Mouse (Mus musculus): Measurements from ENCODE around the gene Acss2.

Gene Acss2

DNA sequence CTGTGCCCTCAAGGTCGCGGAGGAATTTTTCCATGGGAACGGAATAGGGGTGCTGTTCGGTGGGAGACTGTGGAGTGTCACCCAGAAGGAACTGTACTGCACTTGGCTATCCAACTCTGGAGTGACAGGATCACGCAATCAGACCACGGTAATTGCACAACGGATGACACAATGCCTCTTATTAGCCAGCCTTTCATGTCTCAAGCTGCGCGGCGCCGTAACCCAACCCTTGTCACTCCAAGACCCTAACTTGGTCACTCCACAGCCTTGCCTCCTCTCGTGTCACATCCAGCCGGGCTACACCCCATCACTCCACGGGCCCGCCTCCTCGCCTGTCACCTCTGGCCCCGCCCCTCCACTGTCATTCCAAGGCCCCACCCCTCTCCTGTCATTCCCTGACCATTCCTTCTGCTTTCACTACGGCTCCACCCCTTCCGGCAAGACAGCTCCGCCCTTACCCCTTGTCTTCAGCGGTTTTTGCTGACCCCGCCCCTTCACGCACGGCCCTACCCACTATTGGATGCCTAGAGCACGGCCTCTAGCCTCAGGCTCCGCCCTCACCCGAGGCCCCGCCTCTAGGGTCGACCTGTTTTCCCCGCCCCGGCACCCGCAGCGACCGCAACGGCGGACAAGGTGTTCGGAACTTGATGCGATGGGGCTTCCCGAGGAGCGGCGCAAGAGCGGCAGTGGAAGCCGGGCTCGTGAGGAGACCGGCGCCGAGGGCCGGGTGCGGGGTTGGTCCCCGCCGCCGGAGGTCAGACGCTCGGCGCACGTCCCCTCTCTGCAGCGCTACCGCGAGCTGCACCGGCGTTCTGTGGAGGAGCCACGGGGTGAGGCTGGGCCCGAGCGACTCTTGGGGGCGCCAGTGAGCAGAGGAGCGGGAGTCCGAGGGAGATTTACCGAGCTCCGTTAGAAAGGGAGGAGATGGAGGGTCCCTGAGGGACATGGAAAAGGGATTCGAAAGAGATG, at the start of gene Acss2, which contains the start of gene Ggt7:
Gene Acss2 (plus strand): TSS at position 494 of the 969 bp plus-strand sequence.
Gene Ggt7 (minus strand): TSS at position 783 of the 969 bp plus-strand sequence.
- peak; percentile 99 for DNase-seq (ENCODE audit: low spot score)

DNA sequence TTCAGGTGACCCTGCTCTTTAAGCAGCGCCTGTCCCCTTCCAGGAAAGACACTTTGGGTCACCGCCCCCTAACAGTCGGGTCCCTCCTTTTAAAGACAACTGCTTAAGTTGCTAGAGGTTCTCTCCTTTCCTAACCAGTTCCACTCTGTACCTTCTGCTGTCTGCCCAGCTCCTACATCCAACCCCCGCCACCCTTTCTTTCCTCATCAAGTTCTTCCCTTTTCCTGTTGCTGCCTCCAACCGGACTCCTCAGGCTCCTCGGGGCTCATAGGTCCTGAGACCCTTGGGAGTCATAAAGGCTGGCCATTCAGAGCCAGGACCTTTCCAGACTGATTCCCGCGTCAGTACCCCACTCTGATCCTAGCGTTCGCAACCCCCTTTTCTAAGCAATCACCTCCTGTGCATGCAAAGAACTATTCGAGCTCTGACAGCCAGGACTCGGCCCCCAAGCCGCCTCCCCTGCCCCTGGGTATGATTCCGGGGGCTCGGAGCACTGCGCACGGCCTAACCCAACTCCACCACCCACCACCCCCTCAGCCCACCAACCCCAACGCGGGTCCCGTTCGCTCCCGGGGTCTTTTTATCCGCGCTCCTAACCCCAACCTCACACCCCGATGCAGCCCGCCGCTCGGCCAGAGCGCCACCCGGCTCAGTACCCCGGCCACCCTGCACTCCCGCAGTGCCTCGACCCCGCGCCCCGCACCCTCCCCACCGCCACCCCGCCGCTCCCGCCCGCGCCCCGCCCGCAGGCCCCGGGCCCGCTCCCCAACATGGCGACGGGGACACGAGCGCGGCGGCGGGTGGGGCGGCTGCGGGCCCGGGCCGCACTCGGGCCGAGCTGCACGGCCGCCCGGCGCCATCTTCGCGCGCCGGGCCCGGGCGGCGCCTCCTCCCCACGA, 44.8 kb upstream of the Acss2 start:
- peak; percentile 67 for DNase-seq (ENCODE audit: low spot score)

DNA sequence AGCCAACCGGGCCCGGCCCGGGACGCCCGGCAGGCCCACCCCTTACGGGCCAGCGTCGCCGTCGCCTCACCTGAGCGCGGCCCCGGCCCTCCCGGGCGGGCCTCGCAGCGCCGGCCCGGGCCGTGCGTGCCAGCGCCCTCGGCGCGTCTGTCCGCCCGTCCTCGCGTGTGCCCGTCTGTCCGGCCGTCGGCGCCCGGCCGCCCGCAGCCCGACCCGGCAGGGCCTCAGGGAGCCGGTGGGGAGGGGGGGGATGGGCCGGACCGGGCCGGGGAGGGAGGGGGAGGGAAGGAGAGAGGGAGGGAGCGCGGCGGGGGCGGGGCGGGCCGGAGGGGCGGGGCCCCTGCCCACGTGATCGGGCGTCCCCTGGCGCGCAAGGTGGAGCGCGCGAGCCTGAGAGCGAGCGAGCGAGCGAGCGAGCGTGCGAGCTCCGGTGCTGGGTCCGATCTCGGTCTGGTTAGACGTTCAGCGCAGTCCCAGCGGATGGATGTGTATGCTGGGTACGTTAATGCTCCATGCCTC, 44.1 kb upstream of the Acss2 start, which contains the start of gene Ncoa6:
Gene Ncoa6 (minus strand): TSS at position 325 of the 519 bp plus-strand sequence.
- DNase-seq (ENCODE audit: low spot score), result peak; percentile 83

DNA sequence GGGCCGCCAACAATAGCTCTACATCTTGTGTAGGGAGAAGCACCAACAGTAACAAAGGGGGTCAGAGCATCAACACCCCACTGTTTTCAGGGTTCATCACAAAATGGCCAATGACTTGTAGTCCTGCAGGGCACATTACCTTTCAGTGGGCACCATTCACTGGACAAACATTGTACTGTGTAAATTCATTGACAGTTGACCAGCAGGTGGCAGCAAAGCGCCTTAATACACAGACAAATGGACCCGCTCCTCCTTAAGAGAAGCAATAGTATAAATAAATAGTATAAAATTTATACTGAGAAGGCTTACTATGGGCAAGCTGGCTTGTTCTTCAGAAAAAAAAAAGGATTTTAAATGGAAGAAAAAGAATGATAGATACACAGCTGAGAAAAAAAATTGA, 35.7 kb upstream of the Acss2 start:
- DNase-seq (ENCODE audit: low spot score), result peak; percentile 86

DNA sequence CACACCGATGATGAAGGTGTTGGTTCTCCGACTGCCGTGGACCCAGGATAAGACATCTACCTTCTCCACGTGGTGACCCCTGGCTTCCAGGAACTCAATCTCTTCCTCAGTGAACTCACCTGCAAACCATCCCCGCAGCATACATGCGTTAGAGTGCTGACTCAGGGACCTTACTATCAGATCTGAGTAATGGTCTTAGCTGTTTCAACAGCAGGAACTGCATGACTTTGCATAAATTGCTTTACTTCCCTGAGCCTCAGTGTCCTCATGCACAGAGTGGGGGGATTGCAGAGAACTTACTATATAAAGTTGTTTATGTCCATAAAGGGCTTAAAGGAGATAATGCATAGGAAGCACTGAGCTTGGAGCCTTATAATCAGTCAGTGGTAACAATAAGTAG, 26.8 kb upstream of the Acss2 start:
- DNase-seq (ENCODE audit: low spot score), result no peak

DNA sequence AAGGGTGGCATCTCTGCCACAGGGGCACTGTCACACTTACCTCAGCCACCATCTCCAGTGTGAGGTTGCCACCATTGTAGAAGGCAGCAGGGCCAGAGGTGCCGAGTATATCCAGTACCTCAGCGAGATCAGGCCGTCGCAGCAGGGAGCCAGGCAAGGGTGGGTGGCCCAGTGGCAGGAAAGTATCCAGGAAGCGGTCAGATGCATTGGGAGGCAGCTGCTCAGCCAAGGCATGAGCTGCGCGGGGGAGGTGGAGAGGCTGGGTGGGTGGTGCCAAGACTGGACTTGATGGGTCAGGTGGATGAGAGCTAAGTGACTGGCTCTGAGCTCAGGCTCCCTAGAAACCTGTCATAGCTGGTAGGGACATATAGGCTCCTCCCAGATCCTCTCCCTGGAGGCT, 15.2 kb upstream of the Acss2 start:
- DNase-seq (ENCODE audit: low spot score), result no peak

DNA sequence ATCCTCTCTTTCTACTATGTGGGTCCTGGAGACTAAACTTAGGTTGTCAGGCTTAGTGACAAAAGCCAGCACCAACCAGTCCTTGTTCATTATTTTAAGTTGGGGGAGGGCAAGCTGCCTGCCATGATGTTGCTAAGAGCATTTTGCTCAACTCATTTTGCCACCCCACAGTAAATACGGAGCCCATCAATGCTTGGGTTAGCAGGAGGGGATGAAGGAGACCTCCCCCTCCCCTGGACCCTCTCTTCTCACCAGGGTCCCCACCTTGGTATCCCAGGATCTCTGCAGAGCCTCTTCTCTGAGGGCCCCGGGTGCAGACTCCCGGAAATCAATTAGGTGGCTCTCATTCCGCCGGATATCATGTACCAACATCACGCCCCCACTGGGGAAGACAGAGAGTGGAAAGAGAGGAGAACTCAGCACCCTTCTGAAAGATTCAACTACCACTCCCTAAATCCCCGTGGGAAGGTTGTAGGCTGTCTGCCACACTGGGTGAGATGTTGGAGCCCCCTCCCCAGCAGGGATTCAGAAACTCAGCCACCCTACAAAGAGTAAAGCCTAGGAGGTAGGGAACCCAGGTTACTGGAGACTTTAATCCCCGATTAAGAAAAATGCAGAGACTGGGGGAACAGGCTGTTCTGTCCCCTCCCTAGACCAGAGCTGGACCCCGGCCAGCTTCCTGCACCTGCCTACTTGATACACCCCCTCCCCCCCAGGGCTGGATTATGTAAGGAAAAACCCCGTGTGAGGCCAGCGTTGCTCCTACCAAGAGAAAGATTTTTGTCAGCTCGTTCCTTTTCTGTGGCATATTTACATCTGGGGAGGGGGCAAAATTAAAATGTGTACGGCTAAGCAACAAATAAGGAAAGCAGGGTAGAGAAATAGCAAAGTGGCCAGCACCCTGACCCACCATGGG, 13.1 kb upstream of the Acss2 start:
- DNase-seq (ENCODE audit: low spot score), result no peak

DNA sequence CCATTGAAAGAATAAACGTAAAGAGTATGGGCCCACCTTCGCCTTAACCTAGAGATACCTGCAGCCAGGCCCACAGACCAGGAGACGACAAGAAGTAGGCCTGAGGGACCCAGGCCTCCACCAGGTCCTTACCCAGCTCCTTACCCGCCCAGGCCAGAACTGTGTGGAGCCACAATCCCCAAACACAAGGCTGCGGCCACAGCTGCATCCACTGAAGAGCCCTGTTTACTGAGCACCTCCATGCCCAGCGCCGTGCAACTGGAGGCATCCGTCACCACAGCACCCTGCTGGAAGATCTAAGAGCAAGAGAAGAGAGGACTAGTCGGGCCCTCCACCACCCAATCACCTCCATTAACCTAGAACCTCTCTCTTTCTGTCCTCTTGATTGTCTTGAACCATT, 11.9 kb upstream of the Acss2 start:
- no peak for DNase-seq (ENCODE audit: low spot score)

DNA sequence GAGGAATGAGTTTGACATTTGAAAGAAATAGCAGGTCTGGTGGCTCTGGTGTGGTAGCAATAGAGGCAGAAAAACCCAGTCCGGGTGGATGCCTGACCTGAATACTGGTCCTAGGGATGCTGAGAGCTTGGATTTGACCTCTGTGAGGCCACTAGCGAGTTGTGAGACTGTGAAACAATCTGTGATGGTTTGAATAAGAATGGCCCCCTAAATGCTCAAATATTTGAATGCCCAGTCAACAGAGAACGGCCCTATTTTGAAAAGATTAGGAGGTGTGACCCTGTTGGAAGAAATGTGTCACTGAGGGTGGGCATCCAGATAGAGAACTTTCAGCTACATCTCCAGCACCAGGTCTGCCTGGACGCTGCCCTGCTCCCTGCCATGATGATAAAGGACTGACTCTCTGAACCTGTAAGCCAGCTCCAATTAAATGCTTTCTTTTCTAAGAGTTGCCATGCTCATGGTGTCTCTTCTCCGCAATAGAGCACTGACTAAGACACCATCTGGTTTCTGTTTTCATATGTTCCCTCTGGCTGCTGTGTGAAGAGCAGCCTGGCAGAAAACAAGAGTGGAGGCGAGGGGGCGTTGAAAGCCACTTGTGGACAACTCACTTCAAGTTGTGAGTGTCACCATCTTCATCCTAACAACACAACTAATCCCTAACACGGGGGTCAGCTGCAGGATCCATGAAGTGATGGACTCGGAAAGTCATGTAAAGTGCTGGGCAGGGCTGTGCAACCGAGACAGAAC, 9.9 kb upstream of the Acss2 start:
- DNase-seq (ENCODE audit: low spot score), result no peak

DNA sequence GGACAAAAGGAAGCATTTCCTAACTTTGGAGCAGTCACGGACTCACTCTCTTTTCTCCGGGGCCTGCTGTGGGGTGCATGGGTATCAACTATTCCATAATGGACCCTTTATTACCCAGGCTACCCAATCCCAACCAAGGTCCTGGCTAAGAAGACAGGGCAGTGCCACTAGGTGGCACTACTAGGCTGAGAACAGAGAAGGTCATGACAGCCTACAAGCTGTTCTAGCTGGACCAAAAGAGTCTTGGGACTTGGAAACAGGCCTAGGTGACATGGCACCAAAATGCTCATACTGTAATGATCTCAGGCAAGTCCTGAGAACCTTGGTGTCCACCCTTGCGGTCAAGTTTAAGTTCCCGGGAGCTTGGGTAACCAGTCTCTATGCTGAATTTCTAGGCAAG, 5.3 kb upstream of the Acss2 start:
- DNase-seq (ENCODE audit: low spot score), result peak; percentile 76

DNA sequence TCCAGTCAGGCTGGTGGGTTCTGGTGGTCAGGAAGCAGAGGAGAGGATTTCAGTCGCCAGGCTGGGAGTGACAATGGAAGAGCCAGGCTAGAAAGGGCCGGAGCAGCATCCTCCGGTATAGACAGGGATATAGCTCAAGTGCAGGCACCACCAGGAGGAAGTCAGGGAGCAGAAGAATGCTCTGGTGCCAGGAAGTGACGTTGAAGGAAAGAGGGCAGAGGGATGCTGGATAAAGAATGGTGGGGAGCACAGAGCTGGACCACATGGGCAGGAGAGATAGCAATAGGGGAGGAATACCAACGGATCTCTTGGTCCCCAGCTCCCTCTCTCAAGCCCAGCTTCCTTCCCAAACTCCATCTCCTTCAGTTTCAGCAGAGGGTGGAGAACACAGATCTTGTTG, 4.2 kb upstream of the Acss2 start:
- DNase-seq (ENCODE audit: low spot score), result no peak

DNA sequence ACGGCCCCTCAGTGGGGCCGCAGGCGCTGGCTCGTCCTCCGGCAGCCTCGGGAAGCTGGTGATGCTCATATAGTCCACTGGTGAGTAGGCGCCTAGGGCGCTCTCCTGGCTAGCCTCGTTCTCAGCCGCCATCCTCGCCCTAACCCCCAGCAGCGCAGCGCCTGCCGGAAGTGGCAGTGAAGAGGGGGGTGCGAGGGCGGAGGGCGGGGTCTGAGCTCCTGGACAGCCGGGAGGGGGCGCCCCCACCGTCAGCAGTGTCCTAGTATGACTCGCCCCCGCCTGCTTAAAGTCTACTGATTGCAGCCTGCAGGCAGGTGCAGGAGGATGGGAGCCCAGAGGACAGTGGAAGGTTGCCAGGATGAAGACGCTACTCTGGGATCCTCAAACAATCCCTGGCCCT, 3.1 kb upstream of the Acss2 start:
- peak; percentile 68 for DNase-seq (ENCODE audit: low spot score)

DNA sequence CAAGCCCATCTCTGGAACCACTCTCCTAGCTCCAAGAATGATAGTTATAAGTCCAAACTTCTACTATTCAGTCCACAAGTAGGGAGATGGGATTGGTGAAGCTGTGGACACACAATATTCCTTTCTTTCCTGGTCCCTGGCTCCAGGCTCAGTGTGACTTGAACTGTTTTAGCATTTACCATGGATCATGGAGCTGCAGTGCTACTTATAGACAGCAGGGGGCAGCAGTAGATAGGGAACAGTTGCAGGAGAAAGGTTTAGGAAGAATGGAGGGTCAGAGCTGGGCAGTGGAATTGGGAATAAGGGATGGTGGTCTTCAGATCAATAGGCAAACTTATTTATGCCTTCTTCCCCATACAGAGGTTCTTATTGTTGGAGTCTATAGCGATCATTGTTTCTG, 1.8 kb upstream of the Acss2 start:
- DNase-seq (ENCODE audit: low spot score), result peak; percentile 89

DNA sequence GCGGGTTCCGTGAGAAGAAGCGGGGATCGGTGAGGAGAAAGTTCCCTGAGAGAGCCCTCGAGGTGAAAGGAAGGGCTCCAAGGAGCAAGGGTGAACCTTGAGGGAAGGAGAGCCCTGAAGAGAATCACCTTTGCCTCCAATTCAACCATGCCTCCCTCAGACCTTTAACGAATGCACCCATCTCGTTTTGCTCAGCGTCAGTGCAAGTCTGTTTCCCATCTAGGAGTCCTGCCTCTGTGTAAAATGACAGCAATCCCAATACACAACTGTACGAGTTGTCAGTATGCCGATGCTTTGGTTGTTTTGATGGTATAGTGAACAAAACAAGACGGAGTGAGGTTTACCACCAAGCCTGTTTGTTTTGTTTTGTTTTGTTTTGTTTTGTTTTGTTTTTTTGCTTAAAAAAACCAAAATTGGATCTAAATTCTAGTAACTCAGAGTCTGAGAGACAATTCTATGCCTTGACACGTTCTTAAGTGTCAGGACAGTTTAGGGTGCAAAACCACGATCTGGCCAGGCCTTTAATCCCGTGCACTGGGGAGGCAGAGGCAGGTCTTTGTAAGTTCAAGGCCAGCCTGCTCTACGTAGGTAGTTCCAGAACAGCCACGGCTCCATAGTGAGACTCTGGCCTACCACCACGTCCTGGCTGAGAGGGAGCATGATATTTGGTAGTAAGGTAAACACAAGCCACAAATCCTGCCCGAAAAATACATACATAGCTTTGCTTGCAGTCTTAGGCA, 953 bp downstream of the Acss2 start:
- DNase-seq (ENCODE audit: low spot score), result no peak

DNA sequence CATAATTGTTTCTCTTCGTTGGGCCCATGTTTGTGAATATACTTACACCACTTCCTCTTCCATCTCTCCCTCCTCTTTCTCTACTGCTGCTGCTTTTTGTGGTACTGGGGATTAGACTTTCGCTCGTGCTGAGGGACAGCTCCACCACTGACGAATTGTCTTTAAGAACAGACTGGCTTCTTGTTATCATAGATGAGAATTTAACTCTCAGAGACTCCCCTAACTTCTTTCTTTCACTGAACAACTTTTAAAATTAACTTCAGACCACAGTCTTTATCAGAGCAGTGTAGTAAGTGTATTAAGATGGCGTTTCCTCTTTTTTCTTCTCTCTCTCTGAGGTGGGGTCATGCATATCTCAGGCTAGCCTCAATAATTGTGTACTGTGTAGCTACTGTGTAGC, 6.0 kb downstream of the Acss2 start:
- no peak for DNase-seq (ENCODE audit: low spot score)

DNA sequence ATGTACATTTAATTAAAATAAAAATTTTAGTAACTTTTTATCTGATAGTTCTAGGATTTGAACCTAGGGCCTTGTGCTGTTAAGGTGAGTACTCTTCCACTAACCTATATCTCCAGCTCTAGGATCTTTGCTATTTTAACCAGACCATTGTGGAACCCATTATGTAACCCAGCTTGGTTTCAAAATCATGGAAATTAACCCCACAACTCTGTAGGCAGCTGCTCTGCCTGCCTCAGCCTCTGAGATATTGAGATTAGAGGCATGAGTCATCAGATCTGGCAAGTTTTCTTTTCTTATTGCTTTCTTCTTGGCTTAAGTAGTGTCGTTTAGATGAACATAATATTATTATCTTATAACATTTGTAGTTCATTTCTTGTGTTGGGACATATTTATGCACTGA, 6.6 kb downstream of the Acss2 start:
- DNase-seq (ENCODE audit: low spot score), result no peak

DNA sequence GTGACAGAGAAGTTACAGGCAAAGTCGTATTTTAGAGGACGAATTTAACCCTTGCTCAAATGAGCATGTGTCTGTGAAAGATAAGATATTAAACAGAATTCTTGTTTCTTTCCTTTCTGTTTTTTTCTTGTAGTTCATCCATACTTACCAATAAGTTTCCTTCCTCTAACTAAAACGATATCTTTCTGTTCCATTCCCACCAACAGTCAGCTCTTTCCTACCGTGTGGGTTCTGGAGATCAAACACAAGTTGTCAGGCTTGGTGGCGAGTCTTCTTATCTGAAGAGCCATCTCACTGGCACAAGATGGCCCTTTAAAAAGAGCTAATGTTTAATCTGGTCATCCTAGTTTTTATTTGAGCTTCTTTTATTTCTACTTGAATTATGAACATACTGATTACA, 9.6 kb downstream of the Acss2 start:
- DNase-seq (ENCODE audit: low spot score), result no peak

DNA sequence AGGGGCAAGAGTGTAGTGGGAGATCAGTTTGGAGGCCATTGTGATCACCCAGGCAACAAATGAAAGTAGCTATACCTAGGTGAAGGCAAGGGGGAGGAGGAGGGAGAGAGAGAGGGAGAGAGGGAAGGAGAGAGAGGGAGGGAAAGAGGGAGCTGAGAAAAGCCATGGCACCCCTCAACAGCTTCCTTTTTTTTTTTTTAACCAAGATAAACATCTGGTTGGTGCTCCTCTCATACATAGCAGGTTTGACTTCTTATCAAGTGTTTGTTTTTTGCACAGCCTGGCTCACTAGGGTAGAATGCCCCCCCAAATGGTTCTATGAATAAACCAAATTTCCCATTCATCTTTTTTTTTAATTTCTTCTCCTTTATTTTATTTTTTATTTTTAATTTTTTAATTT, 18.5 kb downstream of the Acss2 start:
- no peak for DNase-seq (ENCODE audit: low spot score)

DNA sequence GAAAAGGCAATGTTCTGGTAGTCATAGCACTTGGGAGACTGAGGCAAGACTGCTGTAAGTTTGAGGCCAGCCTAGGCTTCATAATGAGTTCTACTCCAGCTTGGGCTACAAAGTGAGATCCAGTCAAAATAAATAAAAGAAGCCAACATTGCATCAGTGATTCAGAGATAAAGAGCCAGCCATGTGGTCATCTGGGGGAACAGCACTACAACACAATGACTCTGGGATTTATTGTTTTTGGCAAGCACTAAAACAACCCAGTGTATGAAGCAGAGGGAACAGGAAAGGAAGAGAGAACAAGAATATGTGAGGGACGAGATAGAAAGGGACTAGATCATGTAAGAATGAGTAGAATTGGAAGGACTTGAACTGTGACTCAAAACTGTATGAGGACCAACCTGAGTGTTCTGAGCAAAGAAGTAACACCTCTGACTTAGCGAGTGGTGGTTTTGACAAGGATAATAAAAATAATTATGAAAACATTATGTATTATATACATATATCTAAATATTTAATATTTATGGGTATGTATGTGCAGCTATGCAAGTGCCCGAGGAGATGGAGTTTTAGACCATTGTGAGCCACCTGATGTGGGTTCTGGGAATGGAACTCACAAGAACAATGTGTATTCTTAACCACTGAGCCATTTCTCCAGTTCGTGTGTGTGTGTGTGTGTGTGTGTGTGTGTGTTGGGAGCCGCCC, 20.2 kb downstream of the Acss2 start:
- DNase-seq (ENCODE audit: low spot score), result no peak
